Mouse (Mus musculus): Measurements from ENCODE around the gene Lrpap1. TPM values are rescaled to one million over a fixed set of nuclear protein-coding genes. Genes with fewer than 3 reads are reported as not detected.

The Lrpap1 gene
- total RNA-seq, 2 experiments from 2014 or later, result 109 to 129 TPM

DNA sequence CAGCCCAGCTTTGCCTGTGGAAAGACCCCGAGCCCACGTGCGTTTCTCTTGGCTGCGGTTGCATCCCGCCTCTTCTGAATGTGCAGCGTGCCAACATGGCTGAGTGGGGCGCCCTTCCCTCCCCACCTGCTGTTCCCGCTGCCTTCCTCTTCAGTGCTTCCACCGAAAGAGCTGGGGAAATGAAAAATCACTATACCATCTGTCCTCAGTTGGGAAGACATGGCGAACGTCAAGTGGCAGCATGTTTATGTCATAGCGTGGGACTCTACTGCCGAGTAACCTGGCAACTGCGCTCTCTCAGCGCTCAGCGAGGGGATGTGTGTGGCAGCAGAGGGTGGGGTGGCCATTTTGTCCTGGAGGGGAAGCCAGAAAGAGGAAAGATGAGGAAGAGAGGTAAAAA, 23.6 kb upstream of the Lrpap1 start:
- no peak for DNase-seq (ENCODE audit: low spot score in 2 of 2)

GRCm38 (mm10) chr5:35120024-35120423, 14.5 kb upstream of the Lrpap1 start:
- no peak for DNase-seq (ENCODE audit: low spot score in 2 of 2)

DNA sequence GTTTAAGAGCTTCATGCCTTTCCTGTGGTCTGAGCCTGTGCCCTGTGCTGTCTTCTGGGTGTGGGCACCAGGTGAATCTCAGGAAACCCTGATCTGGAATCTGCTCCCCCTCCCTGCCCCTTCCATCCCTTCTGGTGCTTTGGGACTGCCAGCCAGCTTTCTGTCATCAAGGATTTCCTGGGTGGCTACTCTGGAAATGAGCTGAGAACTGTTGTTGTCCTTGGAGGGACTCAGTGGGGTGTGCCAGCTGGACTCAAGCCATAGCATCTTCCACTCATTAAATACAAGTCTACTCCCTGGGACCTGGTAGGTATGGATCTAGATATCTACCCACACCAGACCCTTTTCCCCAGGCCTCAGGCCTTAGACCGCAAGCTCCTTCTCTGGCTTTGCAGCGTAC, 12.9 kb upstream of the Lrpap1 start:
- DNase-seq (ENCODE audit: low spot score in 2 of 2), result no peak

DNA sequence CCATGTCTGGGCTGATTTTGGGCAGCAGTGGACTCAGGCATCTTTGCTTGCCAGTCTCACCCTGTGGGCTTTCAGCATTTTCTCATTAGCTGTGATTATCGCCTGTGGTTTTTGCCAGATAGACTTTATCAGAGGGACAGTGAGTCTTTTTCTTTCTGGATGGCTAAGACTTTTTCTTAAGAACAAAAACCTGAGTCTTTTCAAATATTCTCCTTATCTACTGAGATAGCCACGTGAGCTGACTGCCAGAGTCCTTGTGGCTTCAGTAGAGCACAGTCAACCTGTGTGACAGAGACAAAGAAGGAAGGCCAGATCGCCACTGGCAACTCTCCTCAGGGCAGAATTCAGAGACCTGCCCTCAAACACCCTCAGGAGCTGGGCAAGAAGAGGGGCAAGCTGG, 12.1 kb upstream of the Lrpap1 start:
- no peak for DNase-seq (ENCODE audit: low spot score in 2 of 2)

DNA sequence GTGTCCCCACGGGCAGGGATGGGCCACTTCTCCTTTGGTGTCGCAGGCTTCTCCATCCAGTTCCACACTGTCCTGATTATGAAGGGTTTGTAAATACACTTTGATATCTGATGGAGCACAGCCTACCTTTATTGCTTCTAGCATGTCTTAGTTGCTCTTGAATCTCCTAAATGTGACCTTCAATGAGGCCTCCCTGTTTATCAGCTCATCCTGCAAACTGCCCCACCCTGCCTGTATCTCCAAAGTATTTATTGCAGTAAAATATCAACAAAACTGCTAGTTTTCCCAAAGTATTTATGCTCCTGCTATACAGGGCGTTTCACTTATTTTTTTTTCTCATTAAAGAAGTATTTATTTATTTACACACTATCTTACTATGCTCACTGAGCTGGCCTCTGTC, 10.4 kb upstream of the Lrpap1 start:
- DNase-seq (ENCODE audit: low spot score in 2 of 2), result no peak

DNA sequence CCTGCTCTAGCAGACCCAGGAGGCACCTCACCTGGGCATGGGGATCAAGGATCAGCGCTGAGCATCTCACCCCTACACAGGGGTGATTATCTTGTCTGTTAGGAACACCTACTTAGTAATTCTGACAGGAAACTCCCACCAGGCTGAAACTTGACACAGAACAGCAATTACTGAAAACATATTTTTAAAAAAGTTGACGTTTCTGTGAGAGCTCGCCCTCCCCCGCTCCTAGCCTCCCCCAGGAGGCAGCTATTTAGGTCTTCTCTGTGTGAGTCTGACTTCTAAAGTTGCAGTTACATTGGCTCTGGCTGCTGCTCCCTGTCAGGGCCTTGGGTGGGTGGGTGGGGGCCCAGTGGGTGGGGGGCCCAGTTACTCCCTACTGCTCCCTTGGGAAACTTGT, 6.9 kb upstream of the Lrpap1 start:
- no peak for DNase-seq (ENCODE audit: low spot score in 2 of 2)

DNA sequence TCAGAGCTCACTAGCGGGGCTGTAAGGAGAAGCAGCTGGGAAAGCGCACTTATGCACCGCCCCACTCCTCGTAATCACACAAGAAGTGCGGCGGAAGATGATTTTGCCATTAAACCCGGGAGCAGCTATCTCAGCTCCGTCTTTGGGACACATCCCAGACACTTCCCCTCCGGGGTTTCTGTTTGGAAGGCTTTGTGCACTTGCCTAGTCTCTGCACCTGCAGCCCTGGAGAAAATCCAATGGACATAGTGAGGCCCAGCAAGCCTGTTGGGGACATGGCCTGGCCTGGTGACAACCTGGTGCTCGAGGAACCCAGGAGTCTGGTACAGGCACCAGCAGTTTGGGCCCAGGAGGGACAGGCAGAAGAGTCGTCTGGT, 344 bp upstream of the Lrpap1 start:
- DNase-seq (ENCODE audit: low spot score in 2 of 2), result no peak

- DNase-seq (ENCODE audit: low spot score in 2 of 2), result no peak
These were observed 1.2 kb downstream of the Lrpap1 start for GRCm38 (mm10) chr5:35104183-35104959.

GRCm38 (mm10) chr5:35103528-35103927, 2.0 kb downstream of the Lrpap1 start:
- no peak for DNase-seq (ENCODE audit: low spot score in 2 of 2)

GRCm38 (mm10) chr5:35103086-35103485, 2.5 kb downstream of the Lrpap1 start:
- no peak for DNase-seq (ENCODE audit: low spot score in 2 of 2)

DNA sequence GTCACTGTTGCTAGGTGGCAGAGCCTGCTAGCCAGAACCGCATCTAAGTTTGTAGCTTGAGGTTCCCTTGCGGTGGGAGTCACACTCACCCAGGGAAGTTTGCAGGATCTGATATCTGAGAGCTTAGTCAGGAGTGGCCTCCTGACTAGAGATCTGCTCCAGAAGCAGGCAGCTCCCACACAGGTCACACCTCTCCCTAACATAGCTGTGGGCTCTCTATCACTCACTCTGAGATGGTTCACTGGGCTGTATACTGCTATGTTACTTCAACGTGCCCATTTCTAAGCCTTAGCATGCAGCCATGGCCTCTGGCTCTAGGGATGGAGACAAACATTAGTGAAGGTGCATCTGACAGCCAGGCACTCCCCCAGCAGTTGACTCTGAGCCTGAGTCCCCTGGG, 13.9 kb downstream of the Lrpap1 start:
- DNase-seq (ENCODE audit: low spot score in 2 of 2), result no peak

DNA sequence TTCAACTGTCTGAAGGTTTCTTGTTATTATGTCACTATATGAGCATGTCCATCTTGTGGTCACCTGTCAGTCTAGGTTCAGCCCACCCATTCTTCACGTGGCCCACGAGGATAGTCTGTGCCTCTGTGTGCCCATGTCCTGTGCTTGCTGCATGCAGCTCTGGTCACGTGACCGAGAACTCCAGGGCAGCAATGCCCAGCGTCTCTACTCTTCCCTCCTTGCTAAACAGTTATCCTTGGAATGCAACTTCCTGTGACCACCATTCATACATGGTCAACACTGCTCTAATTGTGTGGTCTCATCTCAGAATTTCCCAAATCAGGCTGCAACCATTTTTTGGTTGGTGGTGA, 16.0 kb downstream of the Lrpap1 start:
- no peak for DNase-seq (ENCODE audit: low spot score in 2 of 2)

DNA sequence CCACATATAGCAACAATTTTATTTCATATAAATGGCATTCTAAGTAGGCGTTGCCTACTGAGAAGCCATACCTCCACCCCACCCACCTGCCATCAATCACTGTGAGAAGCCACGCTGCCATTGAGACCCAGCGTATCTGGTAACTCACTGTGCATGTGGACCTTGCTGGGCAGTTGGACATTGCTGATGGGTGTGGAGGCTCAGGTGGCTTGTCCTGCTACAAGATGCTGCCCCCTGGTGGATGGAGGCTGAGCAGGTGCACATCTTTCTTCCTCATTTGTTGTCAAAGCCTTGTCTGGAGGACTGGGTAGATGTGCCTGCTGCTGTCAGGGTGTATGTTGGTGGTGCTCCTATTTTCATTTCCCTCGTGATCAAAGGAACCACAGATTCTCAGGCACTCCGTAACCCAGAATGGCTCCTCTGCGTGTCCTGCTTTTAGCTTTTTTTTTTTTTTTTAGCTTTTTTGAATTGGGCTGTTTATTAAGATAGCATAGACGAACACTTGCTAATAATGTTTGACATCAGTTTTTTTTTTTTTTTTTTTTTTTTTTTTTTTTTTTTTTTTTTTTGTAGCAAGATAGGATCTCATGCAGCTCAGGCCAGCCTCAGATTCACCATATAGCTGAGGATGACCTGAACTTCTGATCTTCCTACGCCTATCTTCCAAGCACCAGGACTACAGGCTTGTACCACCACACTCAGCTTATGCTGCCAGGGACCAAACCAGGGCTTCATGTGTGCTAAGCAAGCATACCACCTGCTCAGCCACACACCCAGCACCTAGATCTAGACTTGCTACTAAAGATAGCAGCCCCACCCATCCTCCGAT, 16.6 kb downstream of the Lrpap1 start:
- peak; percentile 34 to 76 for DNase-seq (ENCODE audit: low spot score in 2 of 2)

- DNase-seq (ENCODE audit: low spot score in 2 of 2), result no peak
These were observed 20.7 kb downstream of the Lrpap1 start for GRCm38 (mm10) chr5:35084913-35085312.

- no peak for DNase-seq (ENCODE audit: low spot score in 2 of 2)
These were observed 26.5 kb downstream of the Lrpap1 start for GRCm38 (mm10) chr5:35079101-35079500.

DNA sequence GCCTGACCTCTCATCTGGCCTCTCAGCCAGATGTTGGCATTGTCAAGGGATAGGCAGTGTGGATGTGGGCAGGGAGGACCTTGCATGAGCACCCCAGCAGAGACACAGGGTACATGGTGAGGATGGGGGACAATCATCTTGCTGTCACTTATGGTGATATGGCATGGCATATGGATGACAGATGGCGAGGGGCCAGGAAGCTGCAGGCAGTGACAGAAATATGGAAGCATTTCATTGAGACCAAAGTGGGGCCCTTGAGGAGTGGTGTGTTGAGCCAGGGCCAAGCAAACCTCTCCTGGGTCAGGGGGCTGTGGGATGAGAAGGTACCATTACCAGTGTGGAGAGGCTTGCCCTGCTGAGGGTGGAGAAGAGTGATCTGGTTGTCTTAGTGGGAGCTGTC, 29.2 kb downstream of the Lrpap1 start:
- no peak for DNase-seq (ENCODE audit: low spot score in 2 of 2)

DNA sequence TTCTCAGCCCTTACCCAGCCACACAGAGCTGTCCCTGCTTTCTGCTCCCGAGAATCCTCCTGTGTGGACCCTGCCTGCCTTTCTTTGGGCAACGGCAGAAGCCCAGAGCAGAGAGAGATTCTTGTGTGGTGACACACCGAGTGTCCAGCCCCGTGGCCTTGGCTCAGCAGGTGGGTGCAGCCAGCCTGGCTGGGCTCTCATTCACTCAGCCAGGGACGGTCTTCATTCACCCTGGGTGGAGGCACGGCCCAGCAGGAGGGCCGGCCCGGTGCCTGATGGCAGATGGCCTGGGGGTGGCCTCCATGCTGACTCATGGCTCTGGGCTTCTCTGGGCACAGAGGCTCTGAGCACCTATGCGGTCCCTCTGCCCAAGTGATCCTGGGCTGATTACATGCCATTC, 31.6 kb downstream of the Lrpap1 start:
- peak; percentile 22 to 55 for DNase-seq (ENCODE audit: low spot score in 2 of 2)

DNA sequence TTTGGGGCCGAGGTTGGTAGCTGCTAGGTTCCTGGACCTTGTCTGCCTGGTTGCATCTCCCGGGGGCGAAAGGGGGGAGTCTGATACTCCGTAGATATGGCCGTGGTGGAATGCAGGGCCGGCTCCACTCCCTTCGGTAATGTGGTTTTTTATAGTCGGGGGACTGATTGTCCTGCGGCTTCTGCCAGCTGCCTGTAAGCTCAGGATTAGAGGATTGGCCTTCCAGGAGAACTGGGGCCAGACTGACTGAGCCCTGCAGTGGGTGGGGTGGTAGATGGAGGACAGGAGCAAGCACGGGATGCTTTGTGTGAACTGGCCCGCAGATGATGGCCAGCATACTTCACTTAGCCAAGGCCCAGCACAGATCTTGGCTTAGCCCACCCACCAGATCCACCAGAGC, 32.3 kb downstream of the Lrpap1 start:
- no peak for DNase-seq (ENCODE audit: low spot score in 2 of 2)

DNA sequence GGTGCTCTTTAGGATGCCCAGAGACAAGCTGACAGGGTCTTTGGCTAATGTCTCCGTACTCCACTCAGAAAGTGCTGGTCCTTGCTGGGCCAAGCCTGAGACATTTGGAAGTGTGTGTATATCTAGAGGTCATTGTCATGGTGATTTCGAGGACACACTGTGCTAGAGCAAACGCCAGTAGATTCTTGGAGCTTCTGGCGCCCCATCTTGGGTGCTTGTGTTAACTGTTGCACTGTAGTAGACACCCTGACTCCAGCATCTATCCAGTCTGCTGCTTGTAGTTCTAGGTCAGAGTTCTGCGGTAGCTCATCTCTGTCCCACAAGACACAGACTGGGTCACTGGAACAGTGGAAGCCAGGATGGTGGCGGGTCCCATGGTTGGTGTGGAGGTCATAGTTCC, 33.7 kb downstream of the Lrpap1 start:
- DNase-seq (ENCODE audit: low spot score in 2 of 2), result no peak

DNA sequence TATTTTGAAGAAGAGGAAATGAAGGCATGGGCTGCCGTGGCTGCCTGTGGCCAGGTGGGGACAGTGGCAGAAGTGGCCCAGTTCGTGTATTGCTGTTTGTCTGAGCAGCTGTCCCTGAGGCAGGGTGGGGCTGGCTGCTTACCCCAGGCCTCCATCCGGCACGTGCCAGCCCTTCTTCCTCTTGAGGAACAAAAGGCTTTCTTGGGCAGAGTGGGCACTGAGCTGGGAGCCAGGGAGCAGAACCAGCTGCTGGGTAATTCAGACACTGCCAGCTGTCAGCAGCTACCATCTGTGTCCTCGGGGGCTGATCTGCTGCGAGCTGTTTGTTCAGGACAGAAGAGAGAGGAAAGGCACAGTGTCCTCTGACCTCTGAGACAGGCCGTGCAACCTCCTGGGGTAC, 34.6 kb downstream of the Lrpap1 start:
- DNase-seq (ENCODE audit: low spot score in 2 of 2), result no peak

GRCm38 (mm10) chr5:35070314-35070713, 35.3 kb downstream of the Lrpap1 start:
- DNase-seq (ENCODE audit: low spot score in 2 of 2), result no peak

GRCm38 (mm10) chr5:35069841-35070240, 35.7 kb downstream of the Lrpap1 start:
- no peak for DNase-seq (ENCODE audit: low spot score in 2 of 2)

DNA sequence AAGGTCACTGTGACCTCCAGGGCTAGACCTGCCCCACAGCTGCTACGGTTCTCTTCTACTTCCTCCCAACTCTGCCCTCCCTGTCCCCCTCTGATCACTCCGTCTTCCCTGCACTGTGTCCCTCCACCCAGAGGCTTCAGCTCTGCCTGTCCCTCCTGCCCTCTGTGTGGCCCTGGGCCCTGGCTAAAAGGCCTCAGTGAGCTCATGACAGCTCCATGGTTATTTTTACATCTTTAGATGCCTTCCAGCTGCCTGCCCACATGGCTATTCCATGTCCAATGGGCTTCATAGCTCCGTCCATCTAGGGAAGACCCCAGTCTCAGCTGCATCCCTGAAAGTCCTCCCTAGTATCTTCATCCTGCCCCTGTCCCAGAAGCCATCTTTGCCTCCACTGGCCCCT, 45.5 kb downstream of the Lrpap1 start:
- DNase-seq (ENCODE audit: low spot score in 2 of 2), result no peak

Data from adrenal gland, postnatal 4 days (tissue).